In the genomic region with DNA sequence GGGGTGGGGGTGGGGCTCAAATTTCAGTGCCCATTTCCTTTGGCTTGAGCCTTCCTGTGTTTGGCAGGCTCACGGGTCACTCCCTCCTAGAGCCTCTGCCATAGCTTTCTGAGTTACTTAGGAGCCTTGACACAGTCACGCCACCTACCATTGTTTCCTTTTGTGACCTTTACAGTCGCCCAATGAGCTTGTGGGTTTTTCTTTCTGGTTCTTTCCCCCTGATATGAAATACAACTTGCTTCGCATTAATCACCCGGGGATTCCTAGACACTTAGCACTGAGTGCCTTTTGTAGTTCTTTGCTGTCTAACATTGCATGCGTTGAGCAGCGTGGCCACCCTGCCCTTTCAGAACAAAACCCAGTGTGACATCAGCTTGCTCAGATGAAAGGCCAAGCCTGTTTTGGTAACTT, we compare ENCODE assay signal across 17 mouse cellular contexts.
DNase-seq lines count a peak whose midpoint lies in the region; ATAC-seq lines count a peak whose summit lies in the region.
"Had no signal": no experiment of that assay in that cellular context is flagged by ENCODE, and none has a peak within 500 bp of the region (broad histone marks: within the 10 kb centered on the region; RNA-seq: fewer than 3 reads in every experiment).

No protein-coding gene starts in this region.

- 12% methylated on average over 7 of the region's 7 CpGs for WGBS in hindbrain, embryonic 14.5 days
- 16% methylated on average over 7 of the region's 7 CpGs for WGBS in midbrain, embryonic 14.5 days
- WGBS in heart, embryonic 12.5 days, result 85% methylated on average over 7 of the region's 7 CpGs

- DNase-seq in heart, adult 11 months, result peak; percentile 57
- no peak for DNase-seq in heart, postnatal 10 days
- no peak for DNase-seq in hindbrain, embryonic 14.5 days (ENCODE audit: low spot score)
- peak; percentile 50 for DNase-seq in midbrain, embryonic 14.5 days
- DNase-seq in retina, postnatal 1 day, result no peak
- no peak for DNase-seq in kidney, adult 11 months
- no peak for DNase-seq in cerebellum, adult 9-11 months
- DNase-seq: cerebellum, adult 18-20 months; gastrocnemius, postnatal 10 days; heart, postnatal 14 days; kidney, postnatal 10 days; thymus, adult 18-20 months had no signal

- intact Hi-C loops in heart, postnatal 10 days (cut with DNase I), result no loop called here

- no peaks in the 10 kb centered on the region for H3K27me3 ChIP-seq in hindbrain, embryonic 14.5 days (ENCODE audit: control insufficient read depth, insufficient read depth, low read length)
- no peaks in the 10 kb centered on the region; the same call in 1 of the 2 replicates for H3K27me3 ChIP-seq in midbrain, embryonic 14.5 days (ENCODE audit: control insufficient read depth, insufficient read depth, low read length)
- no peaks in the 10 kb centered on the region for H3K27me3 ChIP-seq in heart, embryonic 12.5 days (replicated peaks)
- H3K27me3 ChIP-seq: liver, embryonic 12.5 days; lung, embryonic 15.5 days had no signal

- no peaks in the 10 kb centered on the region for H3K9me3 ChIP-seq in hindbrain, embryonic 14.5 days (ENCODE audit: control insufficient read depth, low read length)
- no peaks in the 10 kb centered on the region for H3K9me3 ChIP-seq in midbrain, embryonic 14.5 days (ENCODE audit: control insufficient read depth, low read length)
- H3K9me3 ChIP-seq in heart, embryonic 12.5 days (replicated peaks), result 0 out of 2 replicates have a peak, but pooled peaks cover 7% of the 10 kb centered on the region
- H3K9me3 ChIP-seq: limb, embryonic 10.5 days; liver, embryonic 12.5 days; lung, embryonic 15.5 days had no signal

- no peak overlapping the region for H3K4me2 ChIP-seq in hindbrain, embryonic 14.5 days (replicated peaks)
- no peak overlapping the region for H3K4me2 ChIP-seq in midbrain, embryonic 14.5 days (ENCODE audit: low read length)
- no peak overlapping the region for H3K4me2 ChIP-seq in heart, embryonic 12.5 days
- H3K4me2 ChIP-seq: liver, embryonic 12.5 days; lung, embryonic 15.5 days had no signal

- H3K27ac ChIP-seq in hindbrain, embryonic 14.5 days, result no peak overlapping the region
- H3K27ac ChIP-seq in midbrain, embryonic 14.5 days (replicated peaks; ENCODE audit: low read depth, low read length), result no peak overlapping the region
- no peak overlapping the region for H3K27ac ChIP-seq in heart, embryonic 12.5 days (ENCODE audit: poor library complexity, severe bottlenecking)
- H3K27ac ChIP-seq: limb, embryonic 10.5 days; liver, embryonic 12.5 days; lung, embryonic 15.5 days had no signal

- 0 out of 2 replicates have a peak, but pooled peaks cover 3% of the 10 kb centered on the region for H3K4me1 ChIP-seq in hindbrain, embryonic 14.5 days (replicated peaks; ENCODE audit: control insufficient read depth, insufficient read depth, low read length)
- H3K4me1 ChIP-seq in midbrain, embryonic 14.5 days (ENCODE audit: control insufficient read depth, insufficient read depth, low read length), result 0 out of 2 replicates have a peak, but pooled peaks cover 7% of the 10 kb centered on the region
- no peaks in the 10 kb centered on the region; the same call in 1 of the 2 replicates for H3K4me1 ChIP-seq in heart, embryonic 12.5 days (replicated peaks)
- H3K4me1 ChIP-seq: liver, embryonic 12.5 days; lung, embryonic 15.5 days had no signal

- no peaks in the 10 kb centered on the region for H3K36me3 ChIP-seq in hindbrain, embryonic 14.5 days (replicated peaks; ENCODE audit: control insufficient read depth, insufficient read depth)
- H3K36me3 ChIP-seq in midbrain, embryonic 14.5 days (ENCODE audit: control insufficient read depth, insufficient read depth, low read length), result no peaks in the 10 kb centered on the region
- H3K36me3 ChIP-seq in heart, embryonic 12.5 days, result no peaks in the 10 kb centered on the region
- H3K36me3 ChIP-seq: limb, embryonic 10.5 days; liver, embryonic 12.5 days; lung, embryonic 15.5 days had no signal

- ATAC-seq in hindbrain, embryonic 14.5 days (ENCODE audit: low FRiP score), result peak; percentile 78
- peak; percentile 63; the same call in 1 of the 2 replicates for ATAC-seq in midbrain, embryonic 14.5 days (ENCODE audit: low FRiP score, low TSS enrichment)
- ATAC-seq in heart, embryonic 12.5 days (ENCODE audit: insufficient number of reproducible peaks, low FRiP score), result no peak
- ATAC-seq: intestine, postnatal 0 days; liver, embryonic 12.5 days had no signal

- no peak overlapping the region for H3K9ac ChIP-seq in hindbrain, embryonic 14.5 days
- no peak overlapping the region for H3K9ac ChIP-seq in midbrain, embryonic 14.5 days (replicated peaks; ENCODE audit: low read length)
- no peak overlapping the region for H3K9ac ChIP-seq in heart, embryonic 12.5 days
- H3K9ac ChIP-seq: liver, embryonic 12.5 days; lung, embryonic 15.5 days had no signal

- no peak overlapping the region for H3K4me3 ChIP-seq in hindbrain, embryonic 14.5 days (replicated peaks; ENCODE audit: low read length)
- no peak overlapping the region for H3K4me3 ChIP-seq in midbrain, embryonic 14.5 days (replicated peaks; ENCODE audit: low read depth, low read length)
- H3K4me3 ChIP-seq in heart, embryonic 12.5 days, result no peak overlapping the region
- H3K4me3 ChIP-seq: limb, embryonic 10.5 days; liver, embryonic 12.5 days; lung, embryonic 15.5 days had no signal

Comparison
In these comparisons a context has a peak if more than half of its experiments do, and no peak if none do; other contexts are left out.
1. DNase-seq: peak in heart, adult 11 months (single experiment) and midbrain, embryonic 14.5 days (single experiment); none in heart, postnatal 10 days (0 of 2), hindbrain, embryonic 14.5 days (single experiment), retina, postnatal 1 day (single experiment), kidney, adult 11 months (single experiment) and cerebellum, adult 9-11 months (single experiment).